Mouse (Mus musculus) olfactory bulb, adult 2 months (tissue): ENCODE results near the gene Orai2.

ENCODE experiments used
- CTCF ChIP-seq: fragments of 200-500 bp; IDR thresholded peaks from 2 replicates; pipeline ENCODE4 v1.5.1; 2012; ENCODE audit warnings: low read depth, mild to moderate bottlenecking, low read length, moderate library complexity; ENCODE audit not compliant: insufficient read depth
- POLR2A ChIP-seq: fragments of 200-500 bp; IDR thresholded peaks from 2 replicates; pipeline ENCODE4 v1.6.1; 2012; ENCODE audit warnings: mild to moderate bottlenecking, low read depth, low read length, moderate library complexity; ENCODE audit not compliant: insufficient read depth

DNA sequence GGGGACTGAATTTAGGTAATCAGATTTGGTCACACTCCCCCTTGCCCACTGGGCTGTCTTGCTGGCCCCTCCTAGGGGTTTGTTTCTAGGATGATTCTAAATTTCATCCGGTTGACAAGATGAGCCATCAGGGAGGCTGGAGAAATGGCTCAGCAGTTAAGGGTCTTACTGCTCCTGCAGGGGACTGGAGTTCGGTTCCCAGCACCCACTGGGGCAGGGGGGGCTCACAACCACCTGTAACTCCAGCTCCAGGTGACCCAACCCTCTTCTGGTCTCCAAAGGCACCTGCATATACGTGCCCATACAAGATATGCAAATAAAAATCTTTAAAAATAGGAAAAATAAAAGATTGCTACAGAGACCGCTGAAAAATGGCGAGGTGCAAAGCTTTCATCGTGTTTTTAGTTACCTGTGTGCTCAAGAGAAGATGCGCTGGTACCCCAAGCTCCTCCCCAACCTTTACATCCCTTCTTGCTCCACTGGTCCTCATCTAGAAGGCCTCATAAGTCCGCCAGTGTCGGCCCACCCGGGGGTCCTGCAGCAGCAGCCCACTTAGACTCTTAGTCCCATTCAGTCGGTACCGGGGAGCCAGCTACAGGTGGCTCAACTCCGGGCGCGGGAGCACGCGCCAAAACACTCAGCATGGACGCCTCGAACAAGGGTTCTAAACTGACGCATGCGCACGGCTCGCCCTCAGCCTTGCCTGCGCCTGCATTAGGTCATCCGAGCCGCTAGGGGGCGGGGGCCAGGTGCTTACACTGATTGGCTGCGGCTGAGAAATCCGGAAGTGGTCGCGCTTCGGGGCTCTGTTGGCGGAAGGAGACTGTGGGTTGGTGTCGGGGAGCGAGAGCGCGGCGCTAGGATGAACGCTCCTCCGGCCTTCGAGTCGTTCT, 54.4 kb downstream of the Orai2 start, which contains the start of gene Polr2j:
- TF ChIP-seq CTCF = peak; percentile 90
- peak; percentile 97 for TF ChIP-seq POLR2A
